Mouse (Mus musculus) MEL (cell line): ENCODE results near the gene Gm20388.

Experiments
- CTCF ChIP-seq, 3 experiments: IDR thresholded peaks in 2 of 3; conservative IDR thresholded peaks in 1 of 3; 2 replicates each; pipeline ENCODE4 v1.5.1; 2011 to 2012; ENCODE audit warnings: low read length in 3 of 3, low read depth in 2 of 3, mild to moderate bottlenecking in 2 of 3, improper control_type of control experiment in 1 of 3, inconsistent platforms in 1 of 3, mixed read lengths in 1 of 3, moderate library complexity in 1 of 3; ENCODE audit not compliant: control insufficient read depth in 1 of 3, insufficient read depth in 1 of 3, poor library complexity in 1 of 3, severe bottlenecking in 1 of 3
- HCFC1 ChIP-seq: IDR thresholded peaks from 2 replicates; pipeline ENCODE4 v1.6.1; 2012; ENCODE audit warnings: low read depth, mild to moderate bottlenecking, inconsistent platforms, low read length, improper control_type of control experiment, moderate library complexity
- KAT2A ChIP-seq: conservative IDR thresholded peaks from 2 replicates; pipeline ENCODE4 v1.6.1; 2012; ENCODE audit warnings: low read depth, low read length, improper control_type of control experiment, inconsistent platforms
- MAFK ChIP-seq: IDR thresholded peaks from 2 replicates; pipeline ENCODE4 v1.6.1; 2011; ENCODE audit warnings: low read depth, mild to moderate bottlenecking, low read length, improper control_type of control experiment, borderline replicate concordance
- MAX ChIP-seq: IDR thresholded peaks from 2 replicates; pipeline ENCODE4 v1.6.1; 2011; ENCODE audit warnings: low read length, improper control_type of control experiment
- MYB ChIP-seq: IDR thresholded peaks from 2 replicates; pipeline ENCODE4 v1.6.1; 2011; ENCODE audit warnings: mild to moderate bottlenecking, low read depth, low read length, improper control_type of control experiment
- NELFE ChIP-seq: IDR thresholded peaks from 2 replicates; pipeline ENCODE4 v1.6.1; 2011; ENCODE audit warnings: low read depth, low read length, improper control_type of control experiment
- POLR2A ChIP-seq, 2 experiments: IDR thresholded peaks; 2 replicates each; pipeline ENCODE4 v1.6.1; 2011 to 2012; ENCODE audit warnings: low read length in 2 of 2, mild to moderate bottlenecking in 2 of 2, control low read depth in 1 of 2, improper control_type of control experiment in 1 of 2, low read depth in 1 of 2, moderate library complexity in 1 of 2; ENCODE audit not compliant: control insufficient read depth in 1 of 2, insufficient read depth in 1 of 2, poor library complexity in 1 of 2
- SMC3 ChIP-seq: IDR thresholded peaks from 2 replicates; pipeline ENCODE4 v1.6.1; 2011; ENCODE audit warnings: low read depth, low read length, improper control_type of control experiment
- TBP ChIP-seq: IDR thresholded peaks from 2 replicates; pipeline ENCODE4 v1.8.0; 2011; ENCODE audit warnings: low read depth, low read length, improper control_type of control experiment
- ZNF384 ChIP-seq: IDR thresholded peaks from 2 replicates; pipeline ENCODE4 v1.6.1; 2012; ENCODE audit warnings: low read depth, mild to moderate bottlenecking, inconsistent platforms, low read length, improper control_type of control experiment

DNA sequence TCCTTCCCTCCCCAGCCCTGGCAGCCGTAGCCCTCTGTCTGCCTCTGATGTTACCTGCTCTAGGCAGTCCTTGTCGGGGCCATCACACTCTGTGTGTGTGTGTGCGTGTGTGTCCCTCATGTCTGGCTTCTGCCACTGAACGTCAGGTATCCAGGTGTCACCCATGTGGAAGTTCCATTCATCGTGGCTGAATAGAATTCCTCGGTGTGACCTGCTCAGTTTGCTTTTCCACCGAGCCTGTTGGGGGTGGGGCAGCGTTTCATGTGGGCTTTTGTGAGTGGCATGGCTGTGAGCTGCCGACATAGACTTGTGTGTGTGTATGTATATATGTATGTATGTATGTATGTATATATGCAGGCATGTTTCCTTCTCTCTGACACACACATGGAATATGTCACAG, 375.2 kb downstream of the Gm20388 start:
- TF ChIP-seq CTCF (IDR thresholded peaks at IDR 0.05 in 2 of 3, conservative IDR thresholded peaks at IDR 0.05 in 1 of 3; ENCODE audit: control insufficient read depth in 1 of 3, insufficient read depth in 1 of 3, low read depth in 2 of 3, low read length in 3 of 3, poor library complexity in 1 of 3, severe bottlenecking in 1 of 3) (no peak), POLR2A (IDR thresholded peaks at IDR 0.05; ENCODE audit: control insufficient read depth in 1 of 2, insufficient read depth in 1 of 2, low read depth in 1 of 2, low read length in 2 of 2, poor library complexity in 1 of 2) (no peak), MYB (no peak), ZNF384 (no peak), KAT2A (no peak), TBP (no peak), HCFC1 (no peak), MAFK (no peak), MAX (no peak), NELFE (no peak), SMC3 (no peak)
